In genomic region chr12:17038246-17038645, GRCm38 (mm10) we compare ENCODE assay signal across 14 mouse cellular contexts. TPM values are rescaled to one million over a fixed set of nuclear protein-coding genes. Genes with fewer than 3 reads are reported as not detected.
"Had no signal": no experiment of that assay in that cellular context is flagged by ENCODE, and none has a peak within 500 bp of the region (broad histone marks: within the 10 kb centered on the region; RNA-seq: fewer than 3 reads in every experiment).

No protein-coding gene starts in this region.

- ATAC-seq: intestine, embryonic 15.5 days; midbrain, embryonic 15.5 days had no signal

- H3K9me3 ChIP-seq: intestine, embryonic 15.5 days; kidney, embryonic 15.5 days; limb, embryonic 10.5 days; liver, embryonic 15.5 days; midbrain, embryonic 10.5 days; midbrain, embryonic 15.5 days; neural tube, embryonic 13.5 days; stomach, embryonic 15.5 days had no signal

- H3K36me3 ChIP-seq: intestine, embryonic 15.5 days; kidney, embryonic 15.5 days; limb, embryonic 10.5 days; liver, embryonic 15.5 days; midbrain, embryonic 10.5 days; midbrain, embryonic 15.5 days; neural tube, embryonic 13.5 days; stomach, embryonic 15.5 days had no signal

- H3K9ac ChIP-seq: intestine, embryonic 15.5 days; kidney, embryonic 15.5 days; liver, embryonic 15.5 days; midbrain, embryonic 15.5 days; neural tube, embryonic 13.5 days; stomach, embryonic 15.5 days had no signal

- H3K27ac ChIP-seq: intestine, embryonic 15.5 days; kidney, embryonic 15.5 days; left cerebral cortex, adult 2 months; limb, embryonic 10.5 days; liver, embryonic 15.5 days; midbrain, embryonic 10.5 days; midbrain, embryonic 15.5 days; neural tube, embryonic 13.5 days; stomach, embryonic 15.5 days had no signal

- H3K4me1 ChIP-seq: intestine, embryonic 15.5 days; kidney, embryonic 15.5 days; liver, embryonic 15.5 days; stomach, embryonic 15.5 days had no signal

- H3K4me2 ChIP-seq: intestine, embryonic 15.5 days; kidney, embryonic 15.5 days; liver, embryonic 11.5 days; liver, embryonic 15.5 days; midbrain, embryonic 15.5 days; neural tube, embryonic 13.5 days; stomach, embryonic 15.5 days had no signal

- H3K4me3 ChIP-seq: intestine, embryonic 15.5 days; kidney, embryonic 15.5 days; left cerebral cortex, adult 2 months; limb, embryonic 10.5 days; liver, embryonic 15.5 days; midbrain, embryonic 10.5 days; midbrain, embryonic 15.5 days; neural tube, embryonic 13.5 days; stomach, embryonic 15.5 days had no signal

- H3K27me3 ChIP-seq: intestine, embryonic 15.5 days; kidney, embryonic 15.5 days; liver, embryonic 15.5 days; midbrain, embryonic 15.5 days; stomach, embryonic 15.5 days had no signal

- DNase-seq: kidney, adult 18-20 months; right cerebral cortex, postnatal 14 days; thymus, adult 2 months; thymus, postnatal 25 days had no signal

RNA-seq across cellular contexts. Expression of gene 2410004P03Rik, which starts 26.7 kb away (rescaled TPM):
- polyA plus RNA-seq: liver, embryonic 15.5 days had no signal
